Mouse (Mus musculus) layer of hippocampus, postnatal 10 days (tissue): ENCODE results near the gene Stard7. TPM values are rescaled to one million over a fixed set of nuclear protein-coding genes. Genes with fewer than 3 reads are reported as not detected.
A peak's percentile ranks its signal among the peaks of the same experiment; 100 is the strongest.

Experiments
- DNase-seq, 2 experiments: peaks; one replicate each; pipeline ENCODE4 v3.0.0; 2021; ENCODE audit warnings: low spot score in 2 of 2
- total RNA-seq, 2 experiments: library from RNA; stranded (reverse); gene quantifications; 2 replicates each; pipeline ENCODE4 v1.2.3; 2021

Gene Stard7
- total RNA-seq, 2 experiments from 2014 or later: 169 to 186 TPM

DNA sequence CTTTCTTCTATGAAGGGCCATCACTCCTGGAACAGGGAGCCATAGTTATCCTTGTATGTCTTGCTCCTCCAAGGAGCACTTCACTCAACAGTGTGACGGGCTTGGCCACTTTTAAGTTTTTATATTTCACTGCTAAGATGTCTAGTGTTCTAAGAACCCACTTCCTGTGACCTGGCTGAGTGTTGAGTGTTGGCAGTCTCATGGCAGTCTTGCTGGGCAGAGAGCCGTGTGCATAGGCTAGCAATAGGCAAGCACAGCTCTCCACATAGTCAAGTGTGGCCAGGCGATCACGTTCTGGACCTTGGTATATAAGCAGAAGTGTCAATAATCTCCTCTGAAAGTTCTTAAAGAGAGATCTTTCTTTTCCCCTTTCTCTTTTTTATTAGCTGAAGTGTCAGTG is 48.1 kb downstream of the Stard7 start:
- no peak for DNase-seq

GRCm38 (mm10) chr2:127319071-127319470 is 49.1 kb downstream of the Stard7 start:
- no peak for DNase-seq

GRCm38 (mm10) chr2:127322671-127323285 is 52.8 kb downstream of the Stard7 start:
- DNase-seq: no peak

GRCm38 (mm10) chr2:127323667-127324066 is 53.6 kb downstream of the Stard7 start:
- no peak for DNase-seq

GRCm38 (mm10) chr2:127324456-127324855 is 54.4 kb downstream of the Stard7 start:
- DNase-seq: no peak

DNA sequence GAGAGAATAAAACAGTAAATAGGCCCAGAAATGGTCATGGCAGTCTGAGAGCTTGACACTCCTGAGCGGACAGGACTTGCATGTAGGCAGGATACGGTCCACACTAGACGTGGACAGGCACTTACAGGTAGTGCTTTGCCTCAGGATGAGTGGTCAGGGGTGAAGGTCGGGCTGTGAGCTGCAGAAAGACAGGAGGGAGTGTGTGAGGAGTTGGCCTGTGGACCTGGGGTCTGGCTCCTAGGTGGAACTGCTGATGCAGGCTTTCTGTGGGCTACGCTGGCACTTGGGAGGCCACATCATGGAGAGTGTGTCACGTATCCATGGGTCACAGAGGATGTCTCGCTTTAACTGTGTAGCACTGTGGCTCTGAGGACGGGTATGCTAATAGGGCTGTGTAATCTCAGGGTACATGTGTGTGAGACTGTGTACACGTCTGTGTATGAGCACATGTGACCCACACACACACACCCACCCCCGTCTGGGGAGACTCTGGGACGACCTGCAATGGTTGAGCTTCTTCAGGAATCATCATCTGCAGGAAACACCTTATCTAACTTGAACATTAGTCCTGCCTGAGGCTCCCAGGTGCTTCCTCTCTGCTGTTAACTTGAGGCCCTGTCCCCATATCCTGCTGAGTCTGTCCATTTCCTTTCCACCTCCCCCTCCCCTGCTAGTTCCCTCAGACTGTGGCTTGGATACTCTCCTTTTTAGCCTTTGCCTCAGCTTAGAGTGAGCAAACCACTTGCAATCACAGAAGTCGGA is 58.3 kb downstream of the Stard7 start:
- no peak for DNase-seq

DNA sequence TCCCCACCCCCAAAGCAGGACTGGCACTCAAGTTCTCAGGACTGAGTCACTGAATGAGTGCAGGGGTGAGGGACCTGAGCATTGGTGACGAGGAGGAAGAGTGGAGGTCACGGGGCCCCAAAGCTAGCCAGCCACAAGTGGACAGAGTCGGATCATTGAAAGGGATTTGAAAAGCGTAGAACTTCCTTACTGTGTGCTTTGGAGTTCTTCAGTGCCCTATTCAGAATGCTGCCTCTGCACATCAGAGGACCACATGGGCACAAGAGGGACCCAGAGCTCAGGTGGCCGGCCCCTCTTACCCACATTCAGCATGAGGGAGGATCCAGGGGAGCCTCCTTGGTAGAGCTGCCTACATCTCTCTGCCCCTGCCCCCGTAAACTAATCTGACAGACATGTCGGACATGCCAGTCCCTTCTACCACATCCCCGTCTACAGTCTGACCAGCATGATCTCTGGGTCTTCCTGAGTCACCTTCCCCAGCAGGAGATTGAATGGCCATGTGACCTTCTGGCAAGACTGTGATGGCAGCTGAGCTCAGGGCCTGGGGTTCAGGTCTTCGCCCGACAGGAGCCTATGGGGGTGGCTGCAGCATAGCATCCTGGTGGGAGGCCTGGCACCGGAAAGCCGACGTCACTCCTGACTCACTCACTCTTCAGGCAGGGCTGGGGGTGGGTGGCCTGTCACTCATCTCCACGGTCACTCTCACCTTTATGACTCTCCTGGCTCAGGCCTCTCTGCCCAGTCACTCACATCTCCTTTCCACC is 63.0 kb downstream of the Stard7 start:
- no peak for DNase-seq

DNA sequence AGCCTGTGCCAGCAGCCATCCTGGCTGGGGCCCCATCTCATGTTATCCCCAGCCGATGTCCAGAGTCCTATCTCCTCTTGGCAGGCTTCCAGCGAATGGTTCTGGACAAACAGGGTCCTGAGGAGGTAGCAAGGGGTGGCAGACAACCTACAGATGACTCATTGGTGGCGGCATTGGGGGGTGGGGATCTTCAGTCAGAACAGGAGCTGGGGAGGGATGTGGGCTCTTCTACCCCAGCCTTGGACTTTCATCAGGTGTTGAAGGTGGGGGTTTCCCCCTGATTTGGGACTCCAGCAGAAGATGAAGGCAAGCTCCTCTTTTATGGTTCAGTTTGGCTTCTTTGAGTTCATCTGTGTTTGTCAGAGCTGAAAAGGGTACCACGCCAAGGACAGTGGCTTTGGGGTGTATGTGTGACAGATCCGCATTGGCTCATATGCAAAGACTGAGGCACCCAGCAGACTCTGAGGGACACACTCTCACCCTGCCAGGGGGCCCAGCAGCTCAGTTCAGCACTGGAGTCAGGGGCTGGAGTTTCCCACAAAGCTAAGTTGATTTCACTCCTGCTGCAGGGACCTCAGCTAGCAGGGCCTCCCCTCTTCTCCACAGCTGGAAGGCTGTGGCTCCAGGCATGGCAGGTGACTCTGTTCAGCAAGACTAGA is 64.1 kb downstream of the Stard7 start:
- DNase-seq: no peak

DNA sequence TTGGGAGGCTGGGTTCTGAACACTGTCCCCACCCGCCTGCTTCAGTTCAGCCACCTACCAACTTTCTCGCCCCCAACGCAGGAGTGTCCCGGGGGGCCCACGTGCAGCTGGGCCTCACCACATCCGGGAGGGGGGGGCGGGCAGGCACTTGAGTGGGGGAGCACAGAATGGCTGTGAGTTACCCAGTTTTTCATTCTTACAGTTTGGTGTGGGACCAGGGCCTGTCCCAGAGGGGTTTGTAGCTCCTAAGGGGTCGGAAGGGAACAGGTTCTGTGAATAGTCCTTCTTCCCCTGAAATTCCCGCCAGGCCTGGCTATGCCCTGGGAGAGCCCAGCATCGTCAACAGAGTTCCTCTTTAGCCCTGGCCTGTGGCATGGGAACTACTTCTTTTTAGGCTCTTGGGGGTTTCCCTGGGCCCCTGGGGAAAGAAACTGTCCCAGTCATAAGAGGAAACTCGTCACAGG is 65.1 kb downstream of the Stard7 start:
- no peak for DNase-seq

GRCm38 (mm10) chr2:127335767-127336496 is 65.9 kb downstream of the Stard7 start, which contains the start of gene Dusp2:
TSS of gene Dusp2 (plus strand) at chr2:127336159.
- DNase-seq: peak; percentile 60 to 74

DNA sequence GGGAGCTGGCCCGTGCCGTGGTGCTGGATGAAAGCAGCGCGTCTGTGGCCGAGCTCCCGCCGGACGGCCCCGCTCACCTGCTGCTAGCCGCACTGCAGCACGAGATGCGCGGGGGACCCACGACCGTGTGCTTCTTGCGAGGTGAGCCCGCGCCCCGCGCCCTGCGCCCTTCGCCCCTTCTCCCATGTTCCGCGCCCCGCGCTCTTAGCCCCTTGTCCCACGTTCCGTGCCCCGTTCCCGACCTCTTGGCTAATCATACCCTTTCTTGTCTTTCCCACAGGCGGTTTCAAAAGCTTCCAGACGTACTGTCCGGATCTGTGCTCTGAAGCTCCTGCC is 66.4 kb downstream of the Stard7 start:
- no peak for DNase-seq

DNA sequence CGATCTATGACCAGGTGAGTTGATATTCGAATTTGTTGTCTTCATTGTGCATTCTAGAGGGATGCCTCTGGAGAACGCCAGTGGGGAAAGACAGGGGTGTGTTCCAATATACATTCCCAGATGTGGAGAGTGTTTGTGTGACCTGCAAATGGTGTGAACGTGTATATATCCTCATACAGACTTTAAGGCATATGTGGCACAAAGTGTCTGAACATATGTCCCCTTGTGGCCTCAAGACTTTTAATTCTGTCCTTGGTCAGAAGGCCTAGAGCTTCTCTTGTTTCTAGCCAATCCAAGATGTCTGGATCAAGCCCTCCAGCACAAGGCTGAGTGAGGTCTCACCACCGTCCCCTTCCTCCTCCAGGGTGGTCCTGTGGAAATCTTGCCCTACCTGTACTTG is 66.9 kb downstream of the Stard7 start:
- no peak for DNase-seq

DNA sequence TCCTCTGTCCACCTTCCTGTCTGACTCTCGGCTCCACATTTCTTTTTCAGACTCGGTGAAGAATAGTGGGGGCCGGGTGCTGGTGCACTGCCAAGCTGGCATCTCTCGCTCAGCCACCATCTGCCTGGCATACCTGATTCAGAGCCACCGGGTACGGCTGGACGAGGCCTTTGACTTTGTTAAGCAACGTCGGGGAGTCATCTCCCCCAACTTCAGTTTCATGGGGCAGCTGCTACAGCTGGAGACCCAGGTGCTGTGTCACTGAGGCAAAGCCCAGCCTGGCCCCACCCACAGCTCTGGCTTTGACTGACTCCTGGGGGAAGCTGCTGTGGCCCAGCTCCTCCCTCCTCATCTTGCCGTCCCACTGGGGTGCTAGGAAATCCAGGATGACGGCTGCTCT is 67.5 kb downstream of the Stard7 start:
- no peak for DNase-seq

DNA sequence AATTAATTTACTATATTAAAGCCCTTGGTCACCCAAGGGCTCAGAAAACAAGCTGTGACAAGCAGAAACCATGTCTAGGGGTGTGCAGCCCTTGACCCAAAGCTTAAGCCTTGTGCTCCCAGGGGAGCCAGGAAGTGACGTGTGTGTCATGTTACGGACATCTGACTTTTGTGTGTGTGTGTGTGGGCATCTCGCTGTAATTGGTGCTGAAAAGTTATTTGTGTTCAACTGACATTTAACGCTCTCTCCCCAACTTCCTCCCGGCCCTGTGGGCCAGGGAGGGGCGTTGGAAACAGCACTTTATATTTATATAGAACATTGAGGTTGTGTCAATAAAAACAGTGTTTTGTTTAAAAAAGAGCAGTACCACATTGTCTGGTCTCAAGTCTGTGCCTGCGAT is 68.0 kb downstream of the Stard7 start:
- no peak for DNase-seq

- no peak for DNase-seq
These were observed 68.4 kb downstream of the Stard7 start, which contains the start of gene Astl for GRCm38 (mm10) chr2:127338416-127338815. TSS of gene Astl (plus strand) at chr2:127338639.

GRCm38 (mm10) chr2:127338833-127339232 is 68.8 kb downstream of the Stard7 start:
- no peak for DNase-seq

- no peak for DNase-seq
These were observed 69.2 kb downstream of the Stard7 start for GRCm38 (mm10) chr2:127339262-127339661.

DNA sequence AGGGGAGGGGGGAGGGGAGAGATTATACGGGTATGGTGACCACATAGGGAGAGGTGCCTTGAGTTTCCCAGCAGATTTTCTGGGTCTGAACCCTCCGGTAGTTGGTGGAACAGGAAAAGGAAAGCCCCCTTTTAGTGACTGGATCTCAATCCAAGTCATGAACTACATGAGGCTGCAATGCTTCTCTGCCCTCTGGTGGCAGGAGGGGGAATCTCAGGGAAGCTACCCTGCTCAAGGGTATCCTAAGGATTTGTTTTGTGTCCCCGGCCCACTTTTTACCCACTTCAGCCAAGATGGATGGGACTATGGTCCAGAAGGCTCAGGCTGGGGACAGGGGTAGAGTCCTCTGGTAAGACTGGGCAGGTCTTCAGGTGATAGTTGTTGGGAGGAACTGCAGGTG is 71.1 kb downstream of the Stard7 start:
- peak; percentile 58 to 64 for DNase-seq

DNA sequence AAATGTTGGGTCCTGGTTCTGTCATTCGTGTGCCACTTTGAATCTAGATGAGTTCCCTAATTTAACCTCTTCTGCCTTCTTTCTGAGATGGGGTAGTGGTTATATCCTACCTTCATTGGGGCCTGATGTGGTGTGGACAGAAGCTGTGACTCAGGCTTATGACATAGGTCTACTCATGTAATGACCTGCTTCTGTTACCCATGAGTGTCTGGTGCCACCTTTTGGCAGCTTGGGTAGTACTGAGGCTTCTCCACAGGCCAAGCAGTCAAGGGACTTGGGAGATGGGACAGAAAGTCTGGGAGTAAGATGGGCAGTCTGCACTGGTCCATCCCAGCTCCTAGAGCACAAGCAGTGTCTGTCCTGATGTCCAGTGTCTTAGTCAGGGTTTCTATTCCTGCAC is 76.3 kb downstream of the Stard7 start:
- DNase-seq: no peak

DNA sequence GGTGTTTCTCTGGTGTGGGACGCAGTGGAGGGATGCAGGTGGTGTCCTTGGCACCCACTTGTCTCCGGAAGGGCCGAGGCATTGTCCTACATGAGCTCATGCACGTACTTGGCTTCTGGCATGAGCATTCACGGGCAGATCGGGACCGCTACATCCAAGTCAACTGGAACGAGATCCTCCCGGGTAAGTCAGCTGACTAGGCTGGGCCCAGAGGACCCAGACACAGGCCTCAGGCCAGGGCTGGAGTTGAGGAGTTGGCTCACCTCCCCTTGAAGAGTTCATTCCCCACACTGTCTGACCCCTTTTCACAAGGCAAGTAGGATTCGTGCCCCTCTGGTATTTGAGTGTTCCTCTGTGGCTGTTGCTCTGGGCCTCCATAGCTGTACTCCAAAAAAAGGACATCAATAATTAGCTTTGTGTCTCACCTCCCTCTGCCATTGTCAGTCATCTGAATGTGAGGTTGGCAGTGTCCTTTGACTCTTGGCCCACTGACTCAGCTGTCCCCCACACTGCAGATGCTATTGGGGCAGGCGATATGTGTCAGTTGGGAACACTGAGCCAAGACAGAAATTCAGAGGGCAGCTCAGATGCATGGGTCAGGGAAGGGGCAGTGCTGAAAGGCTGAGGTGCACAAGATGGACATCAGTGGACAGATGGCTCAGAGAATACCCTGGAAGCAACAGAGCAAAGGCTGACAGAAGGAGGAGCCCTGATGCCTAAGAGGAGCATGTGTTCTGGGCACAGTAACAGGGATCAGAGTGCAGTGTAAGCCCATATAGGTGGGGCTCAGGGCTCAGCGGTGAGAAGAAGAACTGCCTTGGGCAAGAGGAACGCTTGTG is 77.3 kb downstream of the Stard7 start:
- no peak for DNase-seq
